Mouse (Mus musculus) cerebellum, adult 11 months (tissue): ENCODE measurements around the gene Neurl1a.

Experiments
- DNase-seq: peaks from one replicate; pipeline ENCODE4 v3.0.0; 2022

The Neurl1a gene

DNA sequence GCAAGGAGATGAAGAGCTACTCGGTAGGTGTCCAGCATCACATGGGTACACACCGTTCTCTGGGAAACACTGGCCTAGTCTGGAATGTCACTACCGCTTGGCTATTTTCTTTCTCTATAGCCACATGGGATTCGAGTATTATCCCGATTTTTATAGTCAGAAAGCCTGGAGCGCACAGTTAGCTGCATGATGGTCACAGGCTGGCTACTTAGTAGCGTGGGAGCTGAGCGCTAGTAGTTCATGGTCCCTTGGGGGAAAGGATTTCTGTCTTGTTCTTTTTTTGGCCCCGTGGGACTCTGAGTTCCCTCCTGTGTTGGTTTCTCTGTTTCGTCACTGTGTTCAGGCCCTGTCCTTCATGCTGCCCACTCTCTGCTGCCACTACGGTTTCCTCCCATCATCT, 119.5 kb downstream of the Neurl1a start:
- DNase-seq = no peak

DNA sequence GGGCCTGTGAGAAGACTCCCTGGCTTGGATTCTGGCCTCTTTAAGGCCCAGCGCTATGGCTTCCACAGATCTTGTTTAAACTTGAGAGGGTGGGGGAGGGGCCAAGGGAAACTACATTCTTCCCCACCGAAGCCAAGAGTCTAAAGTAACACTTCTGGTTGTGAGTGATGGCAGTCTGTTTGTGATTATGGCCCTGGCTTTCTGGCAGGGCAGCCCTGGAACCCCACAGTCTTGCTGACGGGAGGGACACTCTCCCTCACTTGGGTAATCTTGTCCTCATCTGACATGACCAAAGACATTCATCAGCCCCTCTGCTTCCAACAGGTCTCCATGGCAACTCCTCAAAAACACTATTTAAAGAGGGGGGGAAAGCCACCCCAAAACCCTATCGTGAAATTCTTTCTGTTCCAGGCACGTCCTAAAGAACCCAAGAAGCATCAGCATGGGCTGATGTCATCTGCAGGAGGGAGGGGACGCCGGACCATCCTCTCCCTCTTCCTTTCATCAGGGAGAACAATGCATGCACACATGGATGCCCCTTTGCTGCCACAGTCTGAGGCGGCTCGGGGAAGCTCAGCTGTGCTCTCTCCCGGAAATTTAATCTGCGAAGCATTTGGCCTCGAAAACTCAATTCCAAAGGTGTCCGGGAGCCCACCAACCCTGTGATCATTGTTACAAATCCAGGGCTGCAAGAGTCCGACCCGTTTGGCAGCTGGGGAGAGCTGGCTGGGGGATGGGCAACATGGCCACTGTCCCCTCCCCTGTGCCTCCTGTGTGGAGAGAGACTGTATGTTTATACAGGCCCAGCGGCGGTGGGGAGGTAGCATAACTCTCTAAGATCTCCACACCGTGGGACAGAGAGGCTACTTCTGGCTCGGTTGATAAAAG, 122.9 kb downstream of the Neurl1a start:
- no peak for DNase-seq

DNA sequence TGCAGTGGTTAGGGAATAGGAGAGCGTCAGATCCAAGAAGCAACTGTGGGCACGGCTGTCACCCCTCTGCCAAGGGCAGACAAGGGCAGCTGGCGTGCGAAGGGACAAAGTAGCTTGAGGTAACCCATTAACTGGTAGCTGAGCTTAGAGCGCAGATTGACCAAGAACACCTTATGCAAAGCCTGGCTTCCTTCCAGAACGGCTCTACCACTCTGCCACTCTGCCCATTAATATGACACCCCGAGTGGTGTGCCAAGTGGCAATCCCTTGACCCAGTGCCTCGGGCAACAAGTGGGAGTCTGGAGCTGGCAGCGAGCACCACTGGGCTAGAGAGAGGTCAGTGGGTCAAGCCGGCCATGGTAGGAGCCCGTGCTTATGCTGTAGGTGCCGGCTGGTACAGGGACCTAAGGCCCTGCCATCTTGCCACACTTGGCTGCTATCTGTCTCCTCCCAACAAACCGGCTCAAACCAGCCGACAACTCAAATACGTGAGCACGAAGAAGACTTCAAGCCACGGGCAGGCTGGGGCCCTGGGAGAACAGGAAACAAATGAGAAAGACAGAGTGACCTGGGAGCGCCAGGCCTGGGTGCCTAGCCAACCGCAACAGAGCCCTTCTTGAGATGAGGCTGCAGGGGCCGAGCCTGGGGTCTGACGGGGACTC, 123.7 kb downstream of the Neurl1a start:
- DNase-seq = no peak

DNA sequence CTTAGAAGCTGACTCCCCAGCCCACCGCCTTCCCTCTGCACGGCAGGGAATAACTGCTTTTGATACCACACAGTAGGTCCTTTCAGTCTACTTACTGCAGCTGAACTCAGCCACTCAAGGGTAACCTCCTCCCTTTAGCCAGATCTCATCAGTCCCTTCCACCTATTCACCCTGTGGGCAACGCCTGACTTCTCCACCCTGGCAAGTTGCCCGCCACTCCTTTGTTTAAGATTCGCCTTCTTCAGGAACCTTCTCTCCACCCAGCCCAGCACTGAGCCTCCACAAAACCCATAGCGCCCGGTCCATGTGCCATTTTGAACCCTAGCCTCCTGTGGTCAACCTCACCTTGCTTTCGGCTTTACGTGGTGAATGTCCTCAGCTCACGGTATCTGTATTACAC, 124.5 kb downstream of the Neurl1a start:
- DNase-seq = no peak

DNA sequence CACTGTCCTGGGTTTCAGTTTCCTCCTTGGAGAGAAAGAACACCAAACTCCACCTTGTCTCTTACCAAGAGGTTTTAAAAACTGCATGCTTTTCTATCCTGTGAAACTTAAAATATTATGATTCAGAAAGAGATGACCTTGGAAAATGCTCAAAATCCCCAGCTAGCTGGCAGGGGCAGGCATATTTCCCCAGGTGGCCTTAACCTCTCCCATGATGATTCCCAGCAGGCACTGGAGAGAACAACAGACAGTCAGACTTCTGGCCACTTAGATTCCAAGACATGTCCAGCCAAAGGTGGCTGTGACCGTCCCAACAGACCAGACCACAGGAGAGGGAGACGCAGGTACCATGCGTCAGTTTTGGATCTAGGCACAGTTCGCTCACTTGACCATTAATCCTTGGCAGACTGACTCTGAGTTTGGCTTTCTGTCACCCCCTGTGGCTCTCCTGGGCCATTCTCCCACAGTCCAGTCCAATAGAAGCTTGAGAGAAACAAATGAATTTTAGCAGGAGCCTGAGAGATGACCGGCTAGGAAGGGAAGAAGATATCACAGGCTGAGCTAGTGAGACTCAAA, 125.6 kb downstream of the Neurl1a start:
- peak; percentile 76 for DNase-seq

DNA sequence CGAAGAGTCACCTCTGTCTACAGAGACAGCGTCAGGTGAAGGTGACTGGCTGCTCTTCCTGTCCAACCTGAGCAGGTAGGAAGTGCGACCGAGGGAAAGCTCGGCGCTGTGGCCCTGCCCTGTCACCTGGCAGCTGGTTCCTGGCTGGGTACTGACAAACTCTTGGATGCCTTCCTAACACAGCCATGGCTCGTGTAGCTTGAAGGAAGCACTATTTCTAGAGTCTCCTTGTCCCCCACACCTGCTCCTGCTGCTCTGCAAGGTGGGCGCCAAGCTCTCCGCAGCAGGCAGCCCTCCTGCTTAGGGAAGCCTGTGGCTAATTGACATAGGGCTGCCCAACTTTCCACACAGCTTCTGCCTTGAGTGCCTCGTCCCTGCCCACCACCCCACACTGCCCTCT, 126.8 kb downstream of the Neurl1a start:
- DNase-seq = peak; percentile 56

DNA sequence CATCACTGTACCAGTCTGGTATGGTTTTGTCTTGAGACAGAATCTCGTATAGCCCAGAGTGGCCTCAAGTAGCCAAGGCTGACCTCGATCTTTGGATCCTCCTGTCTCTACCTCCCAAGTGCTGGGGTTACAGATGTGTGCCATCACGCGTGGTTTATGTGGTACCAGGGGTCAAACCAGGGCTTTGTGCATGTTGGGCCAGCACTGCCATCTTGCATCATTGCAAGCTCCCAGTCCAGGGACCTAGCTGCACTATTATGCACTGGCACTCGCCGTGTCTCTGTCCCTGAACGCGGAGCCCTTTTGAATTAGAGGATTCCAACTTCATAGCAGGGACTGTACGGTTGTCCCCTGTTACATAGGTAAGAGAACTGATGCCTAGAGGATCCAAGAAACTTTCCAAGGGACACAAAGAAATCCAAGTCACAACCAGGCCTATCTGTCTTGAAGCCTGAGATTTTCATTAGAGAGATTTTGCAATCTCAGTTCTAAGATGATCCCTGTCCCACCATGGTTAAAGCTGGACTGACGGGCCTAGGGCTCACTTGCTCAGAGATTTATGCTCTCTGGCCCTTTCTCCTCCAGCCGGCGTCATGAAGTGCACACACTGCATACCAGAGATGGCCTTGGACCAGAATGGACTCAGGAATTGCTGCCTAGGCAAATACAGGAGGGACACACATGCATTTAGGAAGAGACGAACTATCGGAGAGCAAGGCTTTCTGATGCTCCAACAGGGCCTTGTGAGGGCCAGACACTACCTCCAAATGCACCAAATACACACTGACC, 127.7 kb downstream of the Neurl1a start:
- DNase-seq = no peak

DNA sequence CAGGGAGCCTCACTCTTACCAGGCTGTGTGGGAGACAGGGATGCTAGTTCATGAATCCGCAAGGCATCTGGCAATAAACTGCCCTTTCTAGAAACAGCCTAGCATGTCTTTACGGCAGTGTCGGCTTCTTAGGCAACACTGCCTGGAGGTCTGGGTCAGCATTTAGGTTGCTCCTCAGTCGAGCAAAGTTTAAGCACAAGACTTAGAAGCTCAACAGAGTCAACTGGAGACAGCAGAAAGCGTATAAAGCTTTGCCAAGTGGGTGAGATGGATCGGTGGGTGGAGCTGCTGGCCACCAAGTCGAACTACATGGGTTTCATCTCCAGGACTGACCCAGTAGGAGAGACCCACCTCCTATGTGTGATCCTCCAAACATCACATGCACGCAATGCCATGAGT, 128.3 kb downstream of the Neurl1a start:
- DNase-seq = no peak
